Mouse (Mus musculus) neural tube, embryonic 12.5 days (tissue): ENCODE measurements around the gene Dtl. TPM values are rescaled to one million over a fixed set of nuclear protein-coding genes. Genes with fewer than 3 reads are reported as not detected.

Experiments used
- polyA plus RNA-seq: library from polyadenylated mRNA; unstranded; fragments of >200 nt; fragmentation: Nextera tagmentation; extraction: Ambion mirVana; gene quantifications from 2 replicates; pipeline ENCODE4 v1.2.1, GENCODE M21; 2016

Dtl gene
- polyA plus RNA-seq, 1 experiment from 2014 or later = 34.1 TPM

Other genes starting within 250 kb of the Dtl start
- 36.2 and 37.2 TPM in 2 replicates for gene Tmem206, start 249.6 kb downstream of the Dtl start, polyA plus RNA-seq
- 16.2 and 16.5 TPM in 2 replicates for gene Ppp2r5a, start 172.3 kb downstream of the Dtl start, polyA plus RNA-seq
- 58.0 and 62.9 TPM in 2 replicates for gene Ints7, start 92 bp upstream of the Dtl start, polyA plus RNA-seq
- 46.2 and 46.3 TPM in 2 replicates for gene Lpgat1, start 142.3 kb upstream of the Dtl start, polyA plus RNA-seq
- gene Nek2, start 245.9 kb upstream of the Dtl start, polyA plus RNA-seq = 30.4 and 31.4 TPM in 2 replicates